Mouse (Mus musculus): ENCODE data around the gene Tmem132d.

- TF ChIP-seq CTCF (IDR thresholded peaks at IDR 0.05; ENCODE audit: insufficient read depth, low read length), result peak; percentile 74
- no peak for TF ChIP-seq POLR2A (IDR thresholded peaks at IDR 0.05; ENCODE audit: borderline replicate concordance, extremely low read depth, low read depth, low read length)
Measured at GRCm38 (mm10) chr5:128439828-128440227, 7.0 kb upstream of the Tmem132d start.
